Mouse (Mus musculus) neural tube, embryonic 10.5 days (tissue): ENCODE data around the gene BC024978.

Source experiments
- DNase-seq: peaks from one replicate; pipeline ENCODE4 v3.0.0-alpha.2; 2017; ENCODE audit warnings: low spot score; ENCODE audit errors: extremely low spot score

Gene BC024978

DNA sequence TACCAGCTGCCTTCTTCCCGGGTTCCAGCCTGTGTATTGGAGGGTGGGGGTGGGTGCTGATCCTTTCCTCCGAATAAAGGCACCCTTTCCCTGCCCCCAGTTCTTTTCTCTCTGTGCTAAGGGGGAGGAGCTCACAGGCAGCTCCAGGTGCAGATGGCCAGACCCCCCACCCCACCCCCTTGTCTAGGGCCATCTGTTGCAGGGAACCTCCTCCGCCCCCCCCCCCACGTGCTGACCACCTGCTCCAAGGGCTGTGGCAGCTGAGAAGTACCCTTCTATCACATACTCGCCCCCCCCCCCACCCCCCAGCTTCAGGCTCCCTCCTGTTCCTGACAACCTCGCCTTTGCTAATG is 62.2 kb downstream of the BC024978 start:
- peak; percentile 69 for DNase-seq

DNA sequence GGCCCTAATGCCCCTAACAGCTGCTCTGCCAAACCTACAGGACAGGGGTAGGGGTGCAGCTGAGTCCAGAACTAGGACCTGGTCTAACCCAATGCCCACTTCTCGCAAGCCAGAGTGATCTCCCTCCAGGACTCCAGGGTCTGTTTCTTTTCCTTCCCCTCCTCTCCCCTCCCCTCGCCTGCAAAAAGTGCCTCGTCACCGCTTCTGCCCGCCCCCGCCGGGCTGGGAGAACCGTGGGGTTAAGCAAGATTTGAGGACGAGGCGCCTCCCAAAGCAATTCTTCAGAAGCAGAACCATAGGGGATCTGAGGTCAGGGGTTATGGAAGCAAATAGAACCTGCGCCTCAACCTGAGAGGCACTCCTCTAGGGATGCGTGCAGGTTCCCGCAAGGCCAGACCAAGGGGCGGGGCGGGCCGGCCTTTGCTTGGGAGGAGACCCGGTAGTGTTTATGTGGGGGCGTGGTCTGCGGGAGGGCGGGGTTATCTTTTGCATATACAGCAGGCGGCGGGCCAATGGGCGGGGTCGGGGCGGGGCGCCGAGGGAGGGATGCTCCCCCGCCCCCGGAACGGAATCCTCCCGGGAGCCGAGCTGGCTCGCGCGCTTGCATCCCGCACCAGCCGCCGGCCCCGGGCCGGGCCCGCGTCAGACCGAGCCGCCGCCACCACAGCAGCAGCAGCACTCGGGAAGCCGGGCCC is 62.8 kb downstream of the BC024978 start, which contains the start of gene Numbl:
Gene Numbl (plus strand): TSS at position 229 of the 695 bp plus-strand sequence.
- peak; percentile 96 for DNase-seq

DNA sequence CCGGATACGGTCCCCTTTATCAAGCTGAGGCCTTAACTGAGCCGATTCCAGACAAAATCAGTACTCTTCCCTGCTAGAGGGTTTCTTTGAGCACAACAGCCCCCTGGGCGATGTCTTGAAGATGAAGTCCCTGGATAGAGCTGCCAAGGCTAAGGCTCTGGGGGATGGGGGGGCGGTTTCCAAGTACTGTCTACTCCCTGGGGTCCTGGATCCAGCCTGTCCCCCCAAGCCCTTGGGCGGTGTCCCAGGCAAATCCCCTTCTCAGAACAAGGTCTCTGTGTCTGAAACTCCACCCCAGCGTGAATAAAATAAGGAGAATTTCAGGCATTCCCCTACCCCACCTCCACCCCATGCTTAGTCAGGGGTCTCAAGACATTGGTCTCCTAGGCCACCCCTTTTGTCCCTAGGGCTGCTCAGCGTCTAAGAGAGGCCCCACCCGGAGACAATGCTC is 63.7 kb downstream of the BC024978 start:
- DNase-seq, result no peak

DNA sequence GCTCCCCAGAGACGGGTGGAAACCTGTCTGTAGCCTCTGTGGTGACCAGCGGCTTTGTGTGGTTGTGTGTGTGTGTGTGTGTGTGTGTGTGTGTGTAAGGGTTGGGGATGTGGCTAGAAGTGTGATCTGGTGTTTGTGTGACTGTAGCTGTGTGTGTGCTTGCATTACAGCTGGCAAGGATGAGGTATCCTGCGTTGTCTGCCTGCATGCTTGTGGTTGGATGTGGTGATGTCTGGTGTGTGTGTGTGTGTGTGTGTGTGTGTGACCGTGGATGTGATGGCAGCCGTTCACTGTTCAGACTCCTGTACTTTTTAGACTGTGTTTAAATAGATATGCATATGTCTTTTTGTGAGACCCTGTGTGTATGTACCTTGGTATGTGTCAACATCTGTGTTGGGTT is 64.2 kb downstream of the BC024978 start:
- DNase-seq, result no peak
